Mouse (Mus musculus): Measurements from ENCODE around the gene Atpaf1. TPM values are rescaled to one million over a fixed set of nuclear protein-coding genes. Genes with fewer than 3 reads are reported as not detected.

Gene Atpaf1
- 40.0 and 49.0 TPM in 2 replicates for total RNA-seq (2014; rRNA removed; ENCODE audit: low replicate concordance)
- polyA plus RNA-seq (2015; fragmentation: Nextera tagmentation; extraction: Ambion mirVana): 75.9 and 86.4 TPM in 2 replicates

GRCm38 (mm10) chr4:115784769-115785510, at the start of gene Atpaf1:
Atpaf1 (plus strand) TSS chr4:115784812.
- ATAC-seq (ENCODE audit: insufficient read depth, low read depth) (peak; percentile 85), DNase-seq (ENCODE audit: low spot score) (peak; percentile 41)
- Histone ChIP-seq H3K9ac (replicated peaks; ENCODE audit: low read depth, low read length) (peak within 1 kb of the TSS; percentile 85), H3K27me3 (ENCODE audit: control insufficient read depth, insufficient read depth, low read length) (no peaks in the 10 kb centered on the region), H3K9me3 (replicated peaks; ENCODE audit: control insufficient read depth, low read length) (no peaks in the 10 kb centered on the region), H3K4me2 (ENCODE audit: low read depth, low read length) (peak within 1 kb of the TSS; percentile 81), H3K4me1 (ENCODE audit: control insufficient read depth, insufficient read depth) (no peaks in the 10 kb centered on the region), H3K36me3 (replicated peaks; ENCODE audit: control insufficient read depth, insufficient read depth, low read length) (peaks cover 29% of the 10 kb centered on the region), H3K4me3 (ENCODE audit: low read depth, low read length) (peak within 1 kb of the TSS; percentile 91), H3K27ac (ENCODE audit: low read depth) (peak within 1 kb of the TSS; percentile 82)
- WGBS: under 1% methylated on average over 66 of the region's 69 CpGs
- TF ChIP-seq CTCF (IDR thresholded peaks at IDR 0.05; ENCODE audit: low read depth): peak; percentile 9; the same call in 1 of the 2 replicates
- TF ChIP-seq EP300 (IDR thresholded peaks at IDR 0.05; ENCODE audit: low read depth): no peak

DNA sequence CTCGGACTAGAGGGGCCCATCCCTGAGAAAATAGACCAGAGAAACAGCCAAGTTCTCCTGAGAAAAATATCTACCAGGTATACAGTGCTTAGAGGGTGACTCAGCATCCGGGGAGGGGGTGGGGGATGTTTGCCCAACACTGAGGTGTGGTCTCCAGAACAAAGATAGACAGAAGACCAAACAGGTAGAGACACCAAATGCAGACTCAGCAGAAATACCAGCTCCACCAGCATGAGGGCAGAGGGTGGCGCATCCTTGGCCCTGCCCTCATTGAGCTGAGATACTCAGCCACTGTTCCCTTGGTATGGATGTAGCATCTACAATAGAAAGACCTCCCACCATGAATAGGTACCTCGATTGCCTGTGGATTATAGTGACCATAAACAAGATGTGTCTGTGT, 49.7 kb upstream of the Atpaf1 start:
- no peaks in the 10 kb centered on the region; the same call in 1 of the 2 replicates for H3K27me3 ChIP-seq (ENCODE audit: control insufficient read depth, insufficient read depth, low read length)
- no peak overlapping the region for H3K9ac ChIP-seq (replicated peaks; ENCODE audit: low read depth, low read length)
- no peak overlapping the region for H3K4me2 ChIP-seq (ENCODE audit: low read depth, low read length)
- DNase-seq (ENCODE audit: low spot score) (no peak), ATAC-seq (ENCODE audit: insufficient read depth, low read depth) (no peak)
- H3K4me1 ChIP-seq (ENCODE audit: control insufficient read depth, insufficient read depth): peaks cover 16% of the 10 kb centered on the region
- peaks cover under 1% of the 10 kb centered on the region; the same call in 1 of the 2 replicates for H3K36me3 ChIP-seq (replicated peaks; ENCODE audit: control insufficient read depth, insufficient read depth, low read length)
- TF ChIP-seq EP300 (IDR thresholded peaks at IDR 0.05; ENCODE audit: low read depth) (no peak), CTCF (IDR thresholded peaks at IDR 0.05; ENCODE audit: low read depth) (no peak)
- H3K9me3 ChIP-seq (replicated peaks; ENCODE audit: control insufficient read depth, low read length): no peaks in the 10 kb centered on the region
- WGBS: 57% methylated on average over 4 of the region's 4 CpGs
- no peak overlapping the region for H3K4me3 ChIP-seq (ENCODE audit: low read depth, low read length)
- H3K27ac ChIP-seq (ENCODE audit: low read depth): no peak overlapping the region

GRCm38 (mm10) chr4:115737551-115738041, 47.0 kb upstream of the Atpaf1 start, which contains the start of gene Efcab14:
Efcab14 (plus strand) TSS chr4:115737744.
- peaks cover 19% of the 10 kb centered on the region for H3K36me3 ChIP-seq (replicated peaks; ENCODE audit: control insufficient read depth, insufficient read depth, low read length)
- DNase-seq (ENCODE audit: low spot score) (peak; percentile 97), ATAC-seq (ENCODE audit: insufficient read depth, low read depth) (peak; percentile 100)
- H3K4me3 ChIP-seq (ENCODE audit: low read depth, low read length): peak within 1 kb of the TSS; percentile 97
- TF ChIP-seq EP300 (IDR thresholded peaks at IDR 0.05; ENCODE audit: low read depth): no peak
- peak; percentile 32 for TF ChIP-seq CTCF (IDR thresholded peaks at IDR 0.05; ENCODE audit: low read depth)
- H3K9me3 ChIP-seq (replicated peaks; ENCODE audit: control insufficient read depth, low read length): no peaks in the 10 kb centered on the region
- H3K4me1 ChIP-seq (ENCODE audit: control insufficient read depth, insufficient read depth): peaks cover 16% of the 10 kb centered on the region
- peak within 1 kb of the TSS; percentile 95 for H3K9ac ChIP-seq (replicated peaks; ENCODE audit: low read depth, low read length)
- WGBS: 0% methylated on average over 44 of the region's 45 CpGs
- no peaks in the 10 kb centered on the region for H3K27me3 ChIP-seq (ENCODE audit: control insufficient read depth, insufficient read depth, low read length)
- H3K27ac ChIP-seq (ENCODE audit: low read depth): peak within 1 kb of the TSS; percentile 88
- H3K4me2 ChIP-seq (ENCODE audit: low read depth, low read length): peak within 1 kb of the TSS; percentile 83

GRCm38 (mm10) chr4:115738481-115738985, 46.1 kb upstream of the Atpaf1 start:
- 30% methylated on average over 13 of the region's 13 CpGs for WGBS

GRCm38 (mm10) chr4:115742658-115743057, 42.0 kb upstream of the Atpaf1 start:
- no peak overlapping the region for H3K4me3 ChIP-seq (ENCODE audit: low read depth, low read length)
- H3K36me3 ChIP-seq (replicated peaks; ENCODE audit: control insufficient read depth, insufficient read depth, low read length): peaks cover 31% of the 10 kb centered on the region
- H3K27me3 ChIP-seq (ENCODE audit: control insufficient read depth, insufficient read depth, low read length): no peaks in the 10 kb centered on the region
- DNase-seq (ENCODE audit: low spot score) (no peak), ATAC-seq (ENCODE audit: insufficient read depth, low read depth) (no peak)
- no peak overlapping the region for H3K4me2 ChIP-seq (ENCODE audit: low read depth, low read length)
- peaks cover 16% of the 10 kb centered on the region for H3K4me1 ChIP-seq (ENCODE audit: control insufficient read depth, insufficient read depth)
- H3K9me3 ChIP-seq (replicated peaks; ENCODE audit: control insufficient read depth, low read length): no peaks in the 10 kb centered on the region
- H3K27ac ChIP-seq (ENCODE audit: low read depth): no peak overlapping the region
- no peak overlapping the region for H3K9ac ChIP-seq (replicated peaks; ENCODE audit: low read depth, low read length)
- no peak for TF ChIP-seq EP300 (IDR thresholded peaks at IDR 0.05; ENCODE audit: low read depth)
- TF ChIP-seq CTCF (IDR thresholded peaks at IDR 0.05; ENCODE audit: low read depth): no peak

More at GRCm38 (mm10) chr4:115738481-115738985, 46.1 kb upstream of the Atpaf1 start:
- no peak overlapping the region for H3K27ac ChIP-seq (ENCODE audit: low read depth)
- peak overlapping the region; percentile 83 for H3K4me2 ChIP-seq (ENCODE audit: low read depth, low read length)
- ATAC-seq (ENCODE audit: insufficient read depth, low read depth) (no peak), DNase-seq (ENCODE audit: low spot score) (no peak)
- H3K4me1 ChIP-seq (ENCODE audit: control insufficient read depth, insufficient read depth): peaks cover 16% of the 10 kb centered on the region
- peak overlapping the region; percentile 95; the same call in 1 of the 2 replicates for H3K9ac ChIP-seq (replicated peaks; ENCODE audit: low read depth, low read length)
- H3K4me3 ChIP-seq (ENCODE audit: low read depth, low read length): peak overlapping the region; percentile 97
- H3K36me3 ChIP-seq (replicated peaks; ENCODE audit: control insufficient read depth, insufficient read depth, low read length): peaks cover 22% of the 10 kb centered on the region
- no peaks in the 10 kb centered on the region for H3K27me3 ChIP-seq (ENCODE audit: control insufficient read depth, insufficient read depth, low read length)
- TF ChIP-seq CTCF (IDR thresholded peaks at IDR 0.05; ENCODE audit: low read depth): no peak
- H3K9me3 ChIP-seq (replicated peaks; ENCODE audit: control insufficient read depth, low read length): no peaks in the 10 kb centered on the region
